Mouse (Mus musculus) intestine, embryonic 16.5 days (tissue): ENCODE results near the gene Ppan. TPM values are rescaled to one million over a fixed set of nuclear protein-coding genes. Genes with fewer than 3 reads are reported as not detected.
A peak's percentile ranks its signal among the peaks of the same experiment; 100 is the strongest.

Source experiments
- ATAC-seq: fragments of 200-750 bp; cut with Nextera tagmentation; 2 replicates; pipeline ENCODE4 v1.8.0; 2017; ENCODE audit warnings: moderate TSS enrichment, moderate library complexity
- H3K27ac ChIP-seq: fragments of 300-500 bp; sonication (generic); 2 replicates; pipeline ENCODE4 v1.5.1; 2014; ENCODE audit warnings: mild to moderate bottlenecking, low read length
- H3K27me3 ChIP-seq: fragments of 300-500 bp; sonication (generic); replicated peaks from 2 replicates; pipeline ENCODE4 v1.6.1; 2014; ENCODE audit warnings: low read length, control low read depth, mixed read lengths; ENCODE audit not compliant: control insufficient read depth, insufficient read depth
- H3K36me3 ChIP-seq: fragments of 300-500 bp; sonication (generic); 2 replicates; pipeline ENCODE4 v1.6.1; 2014; ENCODE audit warnings: low read length, control low read depth; ENCODE audit not compliant: control insufficient read depth, insufficient read depth
- H3K4me1 ChIP-seq: fragments of 300-500 bp; sonication (generic); 2 replicates; pipeline ENCODE4 v1.6.1; 2014; ENCODE audit warnings: low read length, control low read depth, mixed read lengths; ENCODE audit not compliant: control insufficient read depth, insufficient read depth
- H3K4me2 ChIP-seq: fragments of 300-500 bp; sonication (generic); 2 replicates; pipeline ENCODE4 v1.6.1; 2014; ENCODE audit warnings: low read depth, low read length, control low read depth
- H3K4me3 ChIP-seq: fragments of 300-500 bp; sonication (generic); 2 replicates; pipeline ENCODE4 v1.5.1; 2014; ENCODE audit warnings: mild to moderate bottlenecking, low read length
- H3K9ac ChIP-seq: fragments of 300-500 bp; sonication (generic); 2 replicates; pipeline ENCODE4 v1.6.1; 2014; ENCODE audit warnings: low read depth, low read length
- H3K9me3 ChIP-seq: fragments of 300-500 bp; sonication (generic); 2 replicates; pipeline ENCODE4 v1.6.1; 2016; ENCODE audit warnings: low read length, control low read depth; ENCODE audit not compliant: control insufficient read depth
- WGBS: fragments of 180-500 bp; shearing (Covaris S2); extraction: QIAGEN DNeasy Blood & Tissue Kit; methylation state at CpG from one replicate; pipeline ENCODE4 v1.1.7; 2014; 5-methylcytosine and 5-hydroxymethylcytosine counted together
- polyA plus RNA-seq: library from polyadenylated mRNA; unstranded; fragments of >200 nt; fragmentation: Nextera tagmentation; extraction: Ambion mirVana; gene quantifications from 2 replicates; pipeline ENCODE4 v1.2.1, GENCODE M21; 2015

Gene Ppan
- polyA plus RNA-seq, 1 experiment from 2014 or later = 97.6 TPM

GRCm38 (mm10) chr9:20878041-20878709 lies 9.8 kb upstream of the Ppan start:
- Histone ChIP-seq H3K27me3 (no peaks in the 10 kb centered on the region), H3K27ac (peak overlapping the region; percentile 95), H3K4me3 (peak overlapping the region; percentile 55), H3K4me1 (no peaks in the 10 kb centered on the region; the same call in 1 of the 2 replicates), H3K9ac (peak overlapping the region; percentile 81), H3K36me3 (no peaks in the 10 kb centered on the region), H3K9me3 (no peaks in the 10 kb centered on the region), H3K4me2 (peak overlapping the region; percentile 83)
- WGBS = under 1% methylated on average over 69 of the region's 69 CpGs
- ATAC-seq = peak; percentile 97

DNA sequence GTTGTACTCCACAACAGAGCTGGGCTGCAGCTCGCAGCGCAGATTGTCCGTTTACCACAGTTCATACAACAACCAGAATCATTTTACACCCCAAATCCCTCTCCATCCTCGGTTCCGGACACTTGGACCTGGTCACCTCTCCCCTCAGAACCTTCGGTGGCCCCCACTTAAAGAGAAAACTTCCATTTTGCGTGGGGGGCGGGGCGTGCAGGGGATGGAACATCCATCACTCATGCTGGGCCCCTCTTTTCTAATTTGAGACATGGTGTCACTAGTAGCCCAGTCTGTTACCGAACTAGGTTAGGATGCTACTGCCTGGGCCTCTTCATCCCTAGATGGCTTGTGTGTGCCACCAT lies 9.3 kb upstream of the Ppan start:
- H3K4me1 ChIP-seq = no peaks in the 10 kb centered on the region; the same call in 1 of the 2 replicates
- peak overlapping the region; percentile 95 for H3K27ac ChIP-seq
- ATAC-seq = peak; percentile 2; the same call in 1 of the 2 replicates
- H3K27me3 ChIP-seq = no peaks in the 10 kb centered on the region
- no peaks in the 10 kb centered on the region for H3K9me3 ChIP-seq
- H3K9ac ChIP-seq = peak overlapping the region; percentile 81
- H3K36me3 ChIP-seq = no peaks in the 10 kb centered on the region
- WGBS = 13% methylated on average over 10 of the region's 10 CpGs
- H3K4me2 ChIP-seq = peak overlapping the region; percentile 83
- peak overlapping the region; percentile 55 for H3K4me3 ChIP-seq

DNA sequence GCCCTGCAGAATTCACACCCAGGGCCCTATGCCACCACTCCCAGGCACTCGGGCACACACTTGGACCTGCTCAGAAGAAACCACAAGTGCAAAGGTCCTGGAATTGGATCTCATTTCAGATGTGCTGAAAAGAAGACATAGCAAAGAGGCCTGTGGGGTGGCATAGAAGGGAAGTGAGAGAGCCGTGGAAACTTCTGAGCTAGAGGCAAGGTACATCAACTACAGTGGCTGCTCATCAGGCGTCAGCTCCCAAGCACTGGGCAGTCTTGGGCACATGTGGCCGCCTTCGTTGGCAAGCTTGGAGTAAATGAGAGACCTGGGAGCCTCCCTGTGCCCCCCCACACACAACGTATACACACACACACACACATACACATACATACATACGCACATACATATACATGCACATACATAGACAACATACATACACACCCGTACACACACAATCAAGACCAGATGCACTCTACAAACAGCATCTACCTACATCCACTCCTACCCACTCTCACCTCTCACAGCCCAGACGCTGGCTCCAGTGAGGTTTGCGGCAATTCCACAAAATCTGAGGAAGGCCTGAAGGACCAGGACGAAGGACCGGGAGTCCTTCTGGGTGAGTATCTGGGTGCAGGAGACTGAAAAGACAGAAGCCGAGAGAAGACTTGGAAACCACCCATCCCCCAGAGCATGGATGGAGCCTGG lies 8.7 kb upstream of the Ppan start, which contains the start of gene Angptl6:
TSS of gene Angptl6 (minus strand) at position 631 of the 696 bp plus-strand sequence.
- H3K9ac ChIP-seq = peak within 1 kb of the TSS; percentile 81
- no peaks in the 10 kb centered on the region; the same call in 1 of the 2 replicates for H3K4me1 ChIP-seq
- H3K4me3 ChIP-seq = peak within 1 kb of the TSS; percentile 55
- no peaks in the 10 kb centered on the region for H3K9me3 ChIP-seq
- H3K27me3 ChIP-seq = no peaks in the 10 kb centered on the region
- no peak for ATAC-seq
- WGBS = 70% methylated on average over 13 of the region's 13 CpGs
- peak within 1 kb of the TSS; percentile 83 for H3K4me2 ChIP-seq
- peak within 1 kb of the TSS; percentile 95 for H3K27ac ChIP-seq
- no peaks in the 10 kb centered on the region for H3K36me3 ChIP-seq

DNA sequence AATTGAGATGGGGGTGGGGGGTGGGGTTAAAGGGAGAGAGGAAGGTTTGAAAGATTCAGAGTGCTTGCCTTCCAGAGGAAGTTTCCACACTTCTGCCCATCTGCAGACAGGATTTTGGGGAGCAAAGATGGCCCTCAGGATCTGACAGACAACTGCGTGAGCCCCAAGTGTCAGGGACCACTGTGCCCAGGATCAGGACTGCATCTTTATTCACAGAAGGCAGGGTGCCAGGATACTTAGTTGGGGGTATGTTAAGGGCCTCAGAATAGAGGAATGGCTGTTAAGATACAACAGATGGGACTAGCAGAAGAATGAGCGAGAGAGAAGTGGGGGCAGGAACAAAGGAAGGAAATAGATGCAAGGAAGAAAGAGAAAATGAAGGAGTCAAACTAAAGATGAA lies 1.4 kb upstream of the Ppan start:
- Histone ChIP-seq H3K4me3 (no peak overlapping the region), H3K4me2 (no peak overlapping the region), H3K4me1 (peaks cover 8% of the 10 kb centered on the region), H3K9me3 (no peaks in the 10 kb centered on the region), H3K27ac (no peak overlapping the region), H3K27me3 (no peaks in the 10 kb centered on the region), H3K9ac (no peak overlapping the region), H3K36me3 (peaks cover 20% of the 10 kb centered on the region)
- ATAC-seq = no peak
- 96% methylated on average over 2 of the region's 2 CpGs for WGBS

- H3K27ac ChIP-seq = no peak overlapping the region; the same call in 1 of the 2 replicates
- no peak overlapping the region for H3K9ac ChIP-seq
- H3K9me3 ChIP-seq = no peaks in the 10 kb centered on the region
- ATAC-seq = no peak
- H3K27me3 ChIP-seq = no peaks in the 10 kb centered on the region
- peak overlapping the region; percentile 62; the same call in 1 of the 2 replicates for H3K4me2 ChIP-seq
- H3K4me1 ChIP-seq = peaks cover 11% of the 10 kb centered on the region
- no peak overlapping the region for H3K4me3 ChIP-seq
- WGBS = 90% methylated on average over 6 of the region's 6 CpGs
- H3K36me3 ChIP-seq = peaks cover 26% of the 10 kb centered on the region
Observed at GRCm38 (mm10) chr9:20887191-20887590, 784 bp upstream of the Ppan start.

DNA sequence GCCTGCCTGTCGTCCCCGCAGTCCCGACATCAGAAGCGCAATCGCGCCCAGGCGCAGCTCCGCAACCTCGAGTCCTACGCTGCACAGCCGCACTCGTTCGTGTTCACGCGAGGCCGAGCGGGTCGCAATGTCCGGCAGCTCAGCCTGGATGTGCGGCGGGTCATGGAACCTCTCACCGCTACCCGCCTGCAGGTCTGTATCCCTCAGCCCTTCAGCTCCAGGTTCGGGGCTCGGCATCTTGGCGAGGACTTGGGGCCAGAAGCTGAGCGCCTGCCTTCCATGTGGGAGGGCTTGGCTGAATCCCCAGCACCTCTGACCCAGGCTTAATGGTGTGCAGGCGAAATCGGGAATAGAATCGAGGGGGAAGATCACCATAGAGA lies 401 bp downstream of the Ppan start:
- Histone ChIP-seq H3K36me3 (peaks cover 31% of the 10 kb centered on the region), H3K9me3 (no peaks in the 10 kb centered on the region), H3K27me3 (no peaks in the 10 kb centered on the region), H3K9ac (peak overlapping the region; percentile 93), H3K4me2 (peak overlapping the region; percentile 72), H3K4me3 (peak overlapping the region; percentile 74), H3K4me1 (peaks cover 11% of the 10 kb centered on the region), H3K27ac (peak overlapping the region; percentile 50)
- under 1% methylated on average over 30 of the region's 30 CpGs for WGBS
- ATAC-seq = peak; percentile 51

- Histone ChIP-seq H3K4me2 (peak overlapping the region; percentile 72), H3K36me3 (peaks cover 33% of the 10 kb centered on the region), H3K4me3 (peak overlapping the region; percentile 74), H3K9me3 (no peaks in the 10 kb centered on the region), H3K4me1 (peaks cover 11% of the 10 kb centered on the region), H3K27ac (0 out of 2 replicates have a peak overlapping the region, but pooled peaks have one; percentile 4), H3K27me3 (no peaks in the 10 kb centered on the region), H3K9ac (peak overlapping the region; percentile 93; the same call in 1 of the 2 replicates)
- no peak for ATAC-seq
- WGBS = 75% methylated on average over 29 of the region's 29 CpGs
Observed at GRCm38 (mm10) chr9:20889185-20890141, 1.5 kb downstream of the Ppan start.

DNA sequence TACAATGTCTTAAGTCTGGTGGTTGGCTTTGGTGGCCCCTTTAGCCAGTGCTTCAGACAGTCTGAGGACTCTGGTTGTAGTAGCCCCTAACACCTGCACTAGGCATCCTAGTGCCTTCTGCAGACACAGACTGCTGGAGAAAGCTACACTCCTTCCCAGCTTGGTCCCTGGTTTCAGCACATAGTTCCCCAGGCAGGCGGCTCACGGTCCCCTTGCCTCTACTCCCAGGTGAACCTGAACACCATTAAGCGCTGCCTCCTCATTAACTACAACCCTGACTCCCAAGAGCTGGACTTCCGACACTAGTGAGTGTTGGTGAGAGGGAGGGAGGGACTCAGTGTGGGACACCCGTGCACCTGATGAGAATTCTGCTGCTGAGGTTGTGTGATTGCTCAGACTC lies 2.4 kb downstream of the Ppan start:
- 94% methylated on average over 5 of the region's 5 CpGs for WGBS

More for the DNA sequence above, 2.4 kb downstream of the Ppan start:
- H3K4me1 ChIP-seq = peaks cover 11% of the 10 kb centered on the region
- peaks cover 36% of the 10 kb centered on the region for H3K36me3 ChIP-seq
- no peak overlapping the region for H3K9ac ChIP-seq
- no peaks in the 10 kb centered on the region for H3K27me3 ChIP-seq
- no peaks in the 10 kb centered on the region for H3K9me3 ChIP-seq
- H3K27ac ChIP-seq = no peak overlapping the region
- no peak overlapping the region for H3K4me3 ChIP-seq
- no peak for ATAC-seq
- H3K4me2 ChIP-seq = no peak overlapping the region
